Mouse (Mus musculus): ENCODE measurements around the gene Rad50. TPM values are rescaled to one million over a fixed set of nuclear protein-coding genes. Genes with fewer than 3 reads are reported as not detected.
A peak's percentile ranks its signal among the peaks of the same experiment; 100 is the strongest.

Gene Rad50
- polyA plus RNA-seq, 1 experiment, result 76.9 TPM

DNA sequence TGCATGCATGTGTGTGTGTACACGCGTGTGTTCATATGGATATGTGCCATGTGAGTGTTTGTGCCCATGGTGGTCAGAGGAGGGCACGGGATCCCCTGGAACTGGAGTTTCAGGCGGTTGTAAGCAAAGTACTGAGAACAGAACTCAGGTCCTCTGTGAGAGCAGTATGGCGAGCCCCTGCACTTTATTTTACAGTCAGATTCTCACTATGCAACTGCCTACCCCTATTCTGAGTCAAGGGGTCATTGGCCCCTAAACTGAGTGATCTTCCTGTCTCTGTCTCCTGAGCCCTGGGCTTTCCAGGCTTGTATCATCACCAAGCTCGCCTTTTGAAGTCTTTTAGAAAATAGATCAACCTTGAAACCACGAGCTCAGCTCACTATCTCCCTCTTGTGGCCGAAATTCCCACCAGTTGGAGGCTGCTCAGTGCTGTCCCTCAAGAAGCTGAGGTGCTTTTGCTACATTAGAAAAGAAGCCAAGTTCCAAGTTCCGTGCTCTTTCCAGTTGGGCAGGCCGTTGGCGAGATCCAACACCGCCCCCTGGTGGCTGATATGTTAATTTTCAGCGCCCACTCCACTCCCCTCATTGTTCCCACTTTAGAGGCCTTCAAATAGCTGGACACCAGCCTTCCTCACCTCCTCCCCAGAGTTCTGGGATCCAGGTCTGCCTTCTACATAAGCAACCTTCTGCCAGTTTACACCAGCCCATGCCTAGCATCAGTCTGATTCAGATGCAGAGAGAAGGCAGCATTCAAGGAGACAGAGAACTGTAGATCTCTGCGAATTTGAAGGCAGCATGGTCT, 29.9 kb upstream of the Rad50 start:
- Histone ChIP-seq H3K4me3 (ENCODE audit: insufficient read depth, low read depth, low read length) (no peak overlapping the region), H3K4me1 (ENCODE audit: control insufficient read depth, insufficient read depth, low read length) (0 out of 2 replicates have a peak, but pooled peaks cover 3% of the 10 kb centered on the region), H3K27ac (ENCODE audit: insufficient read depth, low read depth, low read length) (no peak overlapping the region; the same call in 1 of the 2 replicates)
- WGBS, result 49% methylated on average over 14 of the region's 14 CpGs
- TF ChIP-seq POLR2A (IDR thresholded peaks at IDR 0.05; ENCODE audit: insufficient read depth, low read depth, low read length) (no peak), CTCF (IDR thresholded peaks at IDR 0.05; ENCODE audit: insufficient read depth, low read depth, low read length) (peak; percentile 75; the same call in 1 of the 2 replicates)

DNA sequence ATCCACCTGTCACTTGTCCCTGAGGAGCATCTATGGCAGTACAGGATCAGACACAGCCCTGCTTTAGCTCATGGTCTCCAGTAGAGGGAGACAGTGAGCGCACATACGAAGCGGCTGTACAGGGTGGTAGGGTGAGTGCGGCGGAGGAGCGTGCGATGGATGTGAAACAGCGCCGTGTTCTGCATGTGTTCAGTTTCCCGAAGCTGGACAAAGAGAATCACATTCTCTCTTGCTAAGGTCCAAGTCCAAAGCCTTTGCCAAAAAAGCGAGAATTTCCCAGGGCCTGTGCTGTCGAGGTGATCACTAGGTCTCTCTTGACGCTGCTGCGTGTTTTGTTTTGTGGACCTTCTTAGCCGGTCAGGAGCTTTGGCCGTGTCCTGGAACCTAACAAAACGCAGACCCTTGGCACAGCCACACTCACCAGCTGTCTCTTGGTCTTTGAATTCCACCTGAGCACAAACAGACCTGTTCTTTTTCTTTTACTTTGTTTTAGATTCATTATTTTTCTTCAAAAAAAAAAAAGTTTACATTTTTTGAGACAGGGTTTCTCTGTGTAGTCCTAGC, 28.6 kb upstream of the Rad50 start:
- WGBS, result 12% methylated on average over 17 of the region's 17 CpGs
- Histone ChIP-seq H3K4me3 (ENCODE audit: insufficient read depth, low read depth, low read length) (peak overlapping the region; percentile 10; the same call in 1 of the 2 replicates), H3K4me1 (ENCODE audit: control insufficient read depth, insufficient read depth, low read length) (0 out of 2 replicates have a peak, but pooled peaks cover 3% of the 10 kb centered on the region), H3K27ac (ENCODE audit: insufficient read depth, low read depth, low read length) (no peak overlapping the region)
- TF ChIP-seq POLR2A (IDR thresholded peaks at IDR 0.05; ENCODE audit: insufficient read depth, low read depth, low read length) (no peak), CTCF (IDR thresholded peaks at IDR 0.05; ENCODE audit: insufficient read depth, low read depth, low read length) (peak; percentile 29)

DNA sequence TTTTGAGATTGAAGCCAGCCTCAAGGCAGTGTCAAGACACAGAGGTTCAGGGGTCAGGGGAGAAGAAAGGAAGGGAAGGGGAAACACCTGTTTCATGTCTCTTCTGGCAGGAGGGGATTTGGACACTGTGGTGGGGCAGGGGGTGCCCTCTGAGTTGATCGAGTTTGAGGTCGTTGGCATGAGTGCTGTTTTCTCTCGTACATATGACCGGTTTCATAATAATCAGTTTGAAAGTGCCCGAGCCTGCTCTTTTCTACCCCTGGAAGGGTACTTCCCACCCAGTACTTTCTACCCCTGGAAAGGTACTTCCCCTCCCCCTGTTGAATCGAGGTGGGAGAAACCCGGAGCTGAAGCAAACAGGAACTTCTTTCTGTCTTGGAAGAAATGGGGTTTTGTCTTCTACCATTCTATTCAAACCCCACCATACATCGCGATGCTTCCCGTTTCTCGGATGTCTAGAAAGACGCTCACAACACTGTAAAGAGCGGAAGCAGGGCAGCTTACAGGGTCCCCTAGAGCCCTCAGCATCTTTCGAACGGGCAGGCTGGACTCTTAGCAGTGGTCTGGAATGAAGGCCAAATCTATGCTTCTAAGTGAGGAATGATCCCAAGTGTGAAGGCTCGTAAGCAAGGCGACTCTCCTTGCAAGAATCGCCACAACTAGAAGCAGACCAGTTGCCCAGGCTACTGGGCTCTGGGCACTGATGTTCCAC, 28.0 kb upstream of the Rad50 start:
- 69% methylated on average over 18 of the region's 18 CpGs for WGBS
- no peak overlapping the region for H3K27ac ChIP-seq (ENCODE audit: insufficient read depth, low read depth, low read length)

DNA sequence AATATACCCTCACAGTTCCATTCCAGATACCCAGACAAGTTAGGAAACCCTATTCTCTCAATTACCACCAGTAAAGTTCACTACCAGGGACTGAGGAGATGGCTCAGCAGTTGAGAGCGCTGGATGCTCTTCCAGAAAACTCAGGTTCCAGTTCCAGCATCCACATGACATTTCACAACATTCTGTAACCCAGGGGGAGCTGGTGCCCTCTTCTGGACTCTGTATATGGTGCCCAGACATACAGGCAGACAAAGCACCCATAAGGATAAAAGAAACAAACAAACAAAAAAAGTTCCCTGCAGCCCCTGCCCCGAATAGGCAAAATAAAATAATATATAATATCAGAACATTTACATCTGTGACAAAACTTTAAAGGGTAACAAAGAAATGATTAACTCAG, 27.3 kb upstream of the Rad50 start:
- 98% methylated on average over 2 of the region's 2 CpGs for WGBS
- H3K27ac ChIP-seq (ENCODE audit: insufficient read depth, low read depth, low read length), result no peak overlapping the region
- TF ChIP-seq CTCF (IDR thresholded peaks at IDR 0.05; ENCODE audit: insufficient read depth, low read depth, low read length) (no peak), POLR2A (IDR thresholded peaks at IDR 0.05; ENCODE audit: insufficient read depth, low read depth, low read length) (no peak)
- H3K4me3 ChIP-seq (ENCODE audit: insufficient read depth, low read depth, low read length), result no peak overlapping the region
- H3K4me1 ChIP-seq (ENCODE audit: control insufficient read depth, insufficient read depth, low read length), result 0 out of 2 replicates have a peak, but pooled peaks cover 3% of the 10 kb centered on the region

More for the DNA sequence above, 28.0 kb upstream of the Rad50 start:
- TF ChIP-seq POLR2A (IDR thresholded peaks at IDR 0.05; ENCODE audit: insufficient read depth, low read depth, low read length) (no peak), CTCF (IDR thresholded peaks at IDR 0.05; ENCODE audit: insufficient read depth, low read depth, low read length) (no peak)
- no peak overlapping the region for H3K4me3 ChIP-seq (ENCODE audit: insufficient read depth, low read depth, low read length)
- H3K4me1 ChIP-seq (ENCODE audit: control insufficient read depth, insufficient read depth, low read length), result 0 out of 2 replicates have a peak, but pooled peaks cover 3% of the 10 kb centered on the region

DNA sequence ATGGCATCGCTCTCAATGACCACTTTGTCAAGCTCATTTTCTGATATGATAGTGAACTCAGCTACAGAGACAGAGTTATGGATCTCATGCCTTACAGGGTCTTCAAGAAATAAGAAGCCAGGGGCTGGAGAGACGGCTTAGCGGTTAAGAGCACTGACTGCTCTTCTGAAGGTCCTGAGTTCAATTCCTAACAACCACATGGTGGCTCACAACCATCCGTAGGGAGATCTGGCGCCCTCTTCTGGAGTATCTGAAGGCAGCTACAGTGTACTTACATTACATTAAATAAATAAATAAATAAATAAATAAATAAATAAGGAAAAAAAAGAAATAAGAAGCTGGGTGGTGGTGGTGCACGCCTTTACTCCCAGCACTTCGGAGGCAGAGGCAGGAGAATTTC, 26.7 kb upstream of the Rad50 start:
- 90% methylated on average over 7 of the region's 7 CpGs for WGBS
- Histone ChIP-seq H3K4me1 (ENCODE audit: control insufficient read depth, insufficient read depth, low read length) (0 out of 2 replicates have a peak, but pooled peaks cover 3% of the 10 kb centered on the region), H3K27ac (ENCODE audit: insufficient read depth, low read depth, low read length) (no peak overlapping the region), H3K4me3 (ENCODE audit: insufficient read depth, low read depth, low read length) (no peak overlapping the region)
- TF ChIP-seq POLR2A (IDR thresholded peaks at IDR 0.05; ENCODE audit: insufficient read depth, low read depth, low read length) (no peak), CTCF (IDR thresholded peaks at IDR 0.05; ENCODE audit: insufficient read depth, low read depth, low read length) (no peak)

DNA sequence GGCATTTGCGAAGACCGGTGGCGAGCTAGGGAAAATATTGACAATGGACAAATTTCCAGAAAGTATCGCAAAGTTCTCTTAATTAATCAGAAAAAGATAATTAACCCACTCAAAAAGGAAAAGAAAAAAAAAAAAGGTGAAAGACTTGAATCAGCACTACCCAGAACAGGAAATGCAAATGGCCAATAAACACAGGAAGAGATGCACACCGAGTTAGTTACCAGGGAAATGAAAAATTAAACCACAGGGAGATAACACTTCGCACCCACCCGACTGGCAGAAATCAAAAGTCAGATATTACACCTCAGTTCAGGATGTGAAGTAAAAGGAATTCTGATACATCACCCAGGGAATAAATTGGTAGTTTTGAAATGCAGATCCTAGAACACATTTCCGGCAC, 25.1 kb upstream of the Rad50 start:
- 0 out of 2 replicates have a peak, but pooled peaks cover 3% of the 10 kb centered on the region for H3K4me1 ChIP-seq (ENCODE audit: control insufficient read depth, insufficient read depth, low read length)
- TF ChIP-seq CTCF (IDR thresholded peaks at IDR 0.05; ENCODE audit: insufficient read depth, low read depth, low read length) (no peak), POLR2A (IDR thresholded peaks at IDR 0.05; ENCODE audit: insufficient read depth, low read depth, low read length) (no peak)
- WGBS, result 92% methylated on average over 8 of the region's 8 CpGs
- no peak overlapping the region for H3K4me3 ChIP-seq (ENCODE audit: insufficient read depth, low read depth, low read length)
- H3K27ac ChIP-seq (ENCODE audit: insufficient read depth, low read depth, low read length), result no peak overlapping the region

DNA sequence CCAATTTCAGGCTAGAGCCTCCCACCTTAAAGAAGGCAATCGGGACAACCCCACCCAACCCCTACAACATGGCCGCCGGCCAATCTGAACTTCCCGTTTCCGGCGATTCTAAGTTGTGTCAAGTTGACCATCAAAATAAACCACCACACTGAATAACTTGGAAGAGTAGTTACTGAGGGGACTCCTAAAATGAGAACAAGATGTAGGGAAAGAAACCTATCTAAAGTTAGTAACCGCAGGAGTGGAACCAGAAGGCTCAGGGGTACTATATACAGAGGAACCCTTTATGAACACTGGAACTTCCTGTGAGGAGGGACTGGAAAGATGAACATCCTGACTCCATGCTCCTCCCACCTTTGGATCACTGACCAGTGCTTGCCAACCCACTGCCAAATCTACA, 24.3 kb upstream of the Rad50 start:
- TF ChIP-seq CTCF (IDR thresholded peaks at IDR 0.05; ENCODE audit: insufficient read depth, low read depth, low read length) (no peak), POLR2A (IDR thresholded peaks at IDR 0.05; ENCODE audit: insufficient read depth, low read depth, low read length) (no peak)
- H3K4me1 ChIP-seq (ENCODE audit: control insufficient read depth, insufficient read depth, low read length), result 0 out of 2 replicates have a peak, but pooled peaks cover 3% of the 10 kb centered on the region
- H3K27ac ChIP-seq (ENCODE audit: insufficient read depth, low read depth, low read length), result no peak overlapping the region
- WGBS, result 96% methylated on average over 7 of the region's 7 CpGs
- H3K4me3 ChIP-seq (ENCODE audit: insufficient read depth, low read depth, low read length), result no peak overlapping the region

DNA sequence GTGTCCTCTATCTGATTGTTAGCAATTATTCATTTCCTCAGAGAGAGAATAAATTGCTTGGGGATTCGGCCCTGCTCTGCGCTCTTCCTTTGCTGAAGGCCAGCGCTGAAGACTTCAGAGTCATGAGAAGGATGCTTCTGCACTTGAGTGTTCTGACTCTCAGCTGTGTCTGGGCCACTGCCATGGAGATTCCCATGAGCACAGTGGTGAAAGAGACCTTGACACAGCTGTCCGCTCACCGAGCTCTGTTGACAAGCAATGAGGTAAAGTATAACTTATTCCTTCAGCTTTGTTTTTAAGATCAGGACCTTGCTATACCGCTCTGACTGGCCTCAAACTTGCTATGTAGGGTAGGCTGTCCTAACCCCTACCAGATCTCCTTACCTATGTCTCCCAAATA, 13.6 kb upstream of the Rad50 start, which contains the start of gene Il5:
TSS of gene Il5 (plus strand) at position 80 of the 400 bp plus-strand sequence.
- Histone ChIP-seq H3K4me1 (ENCODE audit: control insufficient read depth, insufficient read depth, low read length) (no peaks in the 10 kb centered on the region), H3K4me3 (ENCODE audit: insufficient read depth, low read depth, low read length) (no peak within 1 kb of the TSS), H3K27ac (ENCODE audit: insufficient read depth, low read depth, low read length) (no peak within 1 kb of the TSS)
- TF ChIP-seq POLR2A (IDR thresholded peaks at IDR 0.05; ENCODE audit: insufficient read depth, low read depth, low read length), result no peak
- TF ChIP-seq CTCF (IDR thresholded peaks at IDR 0.05; ENCODE audit: insufficient read depth, low read depth, low read length), result no peak
- 88% methylated on average over 6 of the region's 6 CpGs for WGBS
